Mouse (Mus musculus) bone marrow macrophage, adult 2 months (primary cell): ENCODE results near the gene Cd40. TPM values are rescaled to one million over a fixed set of nuclear protein-coding genes. Genes with fewer than 3 reads are reported as not detected.

ENCODE experiments used
- H3K27ac ChIP-seq: 2 replicates; pipeline ENCODE4 v1.5.1; 2012; ENCODE audit warnings: low read depth, low read length; ENCODE audit not compliant: insufficient read depth
- H3K4me1 ChIP-seq: 2 replicates; pipeline ENCODE4 v1.6.1; 2012; ENCODE audit warnings: low read length; ENCODE audit not compliant: control insufficient read depth, insufficient read depth
- H3K4me3 ChIP-seq: 2 replicates; pipeline ENCODE4 v1.5.1; 2012; ENCODE audit warnings: mild to moderate bottlenecking, low read length, moderate library complexity; ENCODE audit not compliant: insufficient read depth
- CTCF ChIP-seq: IDR thresholded peaks from 2 replicates; pipeline ENCODE4 v1.5.1; 2012; ENCODE audit warnings: low read depth, mild to moderate bottlenecking, low read length, moderate library complexity
- POLR2A ChIP-seq: IDR thresholded peaks from 2 replicates; pipeline ENCODE4 v1.6.1; 2012; ENCODE audit warnings: mild to moderate bottlenecking, low read depth, low read length, borderline replicate concordance
- polyA plus RNA-seq: library from polyadenylated mRNA; stranded (reverse); fragments of >200 nt; gene quantifications from 2 replicates; pipeline ENCODE4 v1.2.4, GENCODE M21; 2012; ENCODE audit not compliant: missing spikeins, insufficient read depth, insufficient read length

Cd40 gene
- polyA plus RNA-seq, 1 experiment: 20.4 TPM

DNA sequence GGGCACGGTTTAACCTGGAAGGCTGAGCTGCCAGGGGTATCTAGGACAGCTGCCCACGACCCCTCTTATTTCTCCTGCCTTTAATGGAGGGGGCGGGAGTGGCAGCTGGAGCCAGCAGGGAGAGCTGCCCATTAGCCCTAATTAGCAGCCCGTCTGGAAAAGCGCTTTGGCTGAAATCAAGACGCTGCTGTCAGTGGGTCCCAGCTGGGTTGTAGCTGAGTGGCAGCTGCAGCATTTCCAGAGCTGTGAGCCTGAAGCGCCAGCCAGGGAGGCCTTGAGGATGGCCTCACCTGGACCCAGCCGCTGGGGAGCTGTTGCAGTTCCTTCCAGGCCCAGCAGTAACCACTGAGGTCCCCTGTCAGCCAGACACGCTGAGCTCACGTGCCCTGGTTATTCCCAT lies 40.9 kb downstream of the Cd40 start:
- TF ChIP-seq CTCF (no peak), POLR2A (no peak)
- Histone ChIP-seq H3K4me1 (no peaks in the 10 kb centered on the region), H3K27ac (no peak overlapping the region), H3K4me3 (no peak overlapping the region)

DNA sequence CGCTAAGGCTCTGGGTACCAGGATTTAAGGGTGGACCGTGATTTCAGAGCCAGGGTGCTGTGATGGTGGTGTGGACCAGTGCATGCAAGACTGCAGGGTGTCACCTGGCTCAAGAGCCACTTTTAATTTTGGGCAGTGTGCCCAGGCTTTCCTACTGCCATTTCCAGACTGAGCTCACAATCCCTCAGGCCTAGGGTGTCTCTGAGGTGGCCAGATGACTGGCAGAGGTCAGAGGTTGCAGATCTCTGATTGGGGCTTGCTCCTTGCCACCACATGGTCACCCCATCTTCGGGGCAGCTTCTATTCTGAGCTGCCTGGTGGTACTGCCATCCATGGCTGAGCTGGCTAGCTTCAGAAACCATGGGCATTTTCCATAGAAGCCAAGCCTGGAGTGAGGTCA lies 43.4 kb downstream of the Cd40 start:
- no peak for TF ChIP-seq CTCF
- no peak for TF ChIP-seq POLR2A
- H3K4me1 ChIP-seq: no peaks in the 10 kb centered on the region
- no peak overlapping the region for H3K4me3 ChIP-seq
- no peak overlapping the region for H3K27ac ChIP-seq

DNA sequence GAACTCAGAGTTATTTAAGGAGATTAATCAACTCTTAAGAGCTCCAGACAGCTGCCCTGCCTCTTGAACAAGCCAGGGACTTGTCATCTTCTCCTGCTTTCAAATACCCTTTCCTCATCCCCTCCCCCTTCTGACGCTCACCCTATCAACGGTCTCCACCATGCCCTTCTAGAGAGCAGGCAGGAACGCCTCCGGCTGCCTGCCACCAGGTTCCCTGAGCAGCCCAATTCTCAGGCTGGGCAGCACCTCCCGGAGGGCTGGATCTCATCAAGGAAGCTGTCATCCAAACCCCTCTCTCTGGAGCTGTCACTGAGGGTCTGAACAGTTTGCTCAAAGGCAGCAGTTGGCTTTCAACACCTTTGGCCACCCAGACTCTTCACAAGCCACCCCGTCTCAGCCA lies 45.3 kb downstream of the Cd40 start:
- H3K4me1 ChIP-seq: no peaks in the 10 kb centered on the region
- TF ChIP-seq POLR2A (no peak), CTCF (no peak)

DNA sequence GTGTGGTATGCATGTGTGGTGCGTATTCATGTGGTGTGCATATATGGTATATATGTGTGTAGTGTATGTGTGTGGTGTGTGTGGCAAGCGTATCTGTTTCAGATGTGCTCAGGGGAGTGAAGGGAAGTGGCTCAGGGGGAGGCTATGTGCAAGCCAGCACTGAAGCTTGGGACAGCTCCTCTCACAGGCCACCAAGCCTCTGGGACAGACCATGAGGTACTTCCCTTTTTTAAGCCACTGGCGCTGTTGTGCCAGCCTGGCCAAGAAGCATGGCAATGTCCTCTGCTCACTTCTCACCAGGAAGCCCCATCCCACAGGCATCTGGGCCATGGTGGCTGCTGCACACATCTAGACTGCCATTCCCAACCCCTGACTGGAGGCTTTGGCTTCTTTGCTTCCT lies 47.5 kb downstream of the Cd40 start:
- TF ChIP-seq POLR2A: no peak
- no peak for TF ChIP-seq CTCF
- Histone ChIP-seq H3K4me3 (no peak overlapping the region), H3K27ac (no peak overlapping the region), H3K4me1 (no peaks in the 10 kb centered on the region)

More for the DNA sequence above, 45.3 kb downstream of the Cd40 start:
- Histone ChIP-seq H3K4me3 (no peak overlapping the region), H3K27ac (no peak overlapping the region)

DNA sequence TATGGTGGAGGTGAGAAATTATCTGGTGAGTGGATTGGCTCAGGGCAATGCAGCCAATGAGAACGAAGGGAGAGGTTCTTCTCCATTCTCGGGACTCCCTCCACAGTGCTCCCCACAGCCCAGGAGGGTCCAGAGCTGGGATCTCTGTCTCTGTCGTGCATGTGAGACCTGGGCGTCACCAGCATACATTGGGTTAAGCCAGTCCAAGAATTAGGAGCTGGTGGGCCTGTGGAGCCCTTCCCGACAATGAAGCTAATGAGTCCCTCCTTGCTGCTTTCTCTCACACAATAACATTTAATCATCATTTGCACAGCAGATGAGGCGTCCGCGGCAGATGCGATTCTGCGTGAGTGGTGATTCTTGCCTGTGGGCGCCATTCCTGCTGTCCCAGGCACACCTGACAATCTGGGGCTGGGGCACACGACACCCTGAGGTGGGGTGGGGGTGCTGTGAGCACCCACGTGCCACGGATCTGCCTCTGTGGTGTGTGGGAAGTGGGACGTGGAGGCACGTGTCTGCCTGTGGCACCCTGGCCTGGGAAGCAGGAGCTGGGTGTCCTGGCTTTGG lies 50.2 kb downstream of the Cd40 start:
- H3K27ac ChIP-seq: no peak overlapping the region
- TF ChIP-seq CTCF: no peak
- no peak for TF ChIP-seq POLR2A
- H3K4me3 ChIP-seq: no peak overlapping the region
- H3K4me1 ChIP-seq: no peaks in the 10 kb centered on the region

DNA sequence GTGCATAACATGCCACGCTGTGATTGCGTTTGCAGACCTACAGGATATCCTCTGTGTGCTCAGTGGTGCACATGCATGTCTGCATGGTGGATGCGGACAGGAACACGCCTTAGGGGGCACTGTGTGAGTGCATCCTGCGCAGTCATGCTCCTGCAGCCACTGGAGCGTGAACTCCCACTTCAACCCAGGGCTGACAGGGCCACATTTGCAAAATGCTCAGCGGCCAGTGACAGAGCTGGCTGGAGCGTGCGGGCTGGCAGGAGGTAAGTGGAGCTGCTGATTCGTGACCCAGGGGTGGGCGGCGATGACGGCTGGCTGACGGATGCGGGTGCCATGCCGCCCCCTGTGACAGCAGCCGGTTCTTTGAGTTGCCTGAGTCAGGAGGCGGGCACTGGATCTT lies 51.2 kb downstream of the Cd40 start:
- Histone ChIP-seq H3K4me3 (no peak overlapping the region), H3K27ac (no peak overlapping the region), H3K4me1 (no peaks in the 10 kb centered on the region)
- no peak for TF ChIP-seq CTCF
- TF ChIP-seq POLR2A: no peak

DNA sequence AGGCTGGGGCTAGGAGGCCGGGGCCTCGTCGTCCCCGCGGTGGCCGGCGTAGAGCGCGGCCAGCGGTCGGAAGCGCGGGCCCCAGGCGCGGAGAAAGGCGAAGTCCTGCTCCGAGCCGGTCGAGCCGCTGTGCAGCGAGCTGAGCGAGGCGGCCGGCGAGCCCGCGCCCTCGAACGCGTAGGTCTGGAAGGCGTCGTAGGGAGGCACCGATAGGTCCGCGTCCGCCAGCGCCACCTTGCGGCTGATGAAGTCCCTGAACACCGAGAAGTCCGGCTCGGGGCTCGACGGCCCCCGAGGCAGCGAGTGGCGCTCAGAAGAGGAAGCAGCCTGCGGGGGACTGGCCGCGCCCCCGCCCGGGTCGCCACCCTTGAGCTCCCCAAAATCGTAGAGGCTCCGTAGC lies 56.7 kb downstream of the Cd40 start:
- peak; percentile 49; the same call in 1 of the 2 replicates for TF ChIP-seq CTCF
- TF ChIP-seq POLR2A: no peak
- H3K4me3 ChIP-seq: no peak overlapping the region
- no peak overlapping the region for H3K27ac ChIP-seq
- no peaks in the 10 kb centered on the region for H3K4me1 ChIP-seq

DNA sequence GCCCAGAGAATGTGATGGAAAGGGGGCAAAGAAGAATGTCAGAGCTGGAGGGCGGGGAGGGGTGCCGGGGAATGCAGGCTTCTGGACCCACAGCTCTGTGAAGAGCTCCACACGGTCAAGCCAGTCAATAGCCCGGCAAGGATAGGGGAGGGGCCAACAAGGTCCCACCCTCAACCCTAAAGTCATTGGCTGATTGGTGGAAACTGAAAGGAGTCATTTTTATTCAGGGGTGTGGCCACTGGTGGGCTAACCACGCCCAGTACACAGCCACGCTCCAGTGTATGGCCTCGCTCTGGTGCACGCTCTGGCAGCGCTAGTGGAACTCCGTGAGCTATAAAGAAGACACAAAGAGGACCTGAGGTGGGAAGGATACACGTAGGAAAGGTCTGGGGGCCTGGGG lies 58.3 kb downstream of the Cd40 start:
- TF ChIP-seq POLR2A: no peak
- TF ChIP-seq CTCF: no peak
- no peaks in the 10 kb centered on the region for H3K4me1 ChIP-seq
- H3K27ac ChIP-seq: no peak overlapping the region
- H3K4me3 ChIP-seq: no peak overlapping the region

DNA sequence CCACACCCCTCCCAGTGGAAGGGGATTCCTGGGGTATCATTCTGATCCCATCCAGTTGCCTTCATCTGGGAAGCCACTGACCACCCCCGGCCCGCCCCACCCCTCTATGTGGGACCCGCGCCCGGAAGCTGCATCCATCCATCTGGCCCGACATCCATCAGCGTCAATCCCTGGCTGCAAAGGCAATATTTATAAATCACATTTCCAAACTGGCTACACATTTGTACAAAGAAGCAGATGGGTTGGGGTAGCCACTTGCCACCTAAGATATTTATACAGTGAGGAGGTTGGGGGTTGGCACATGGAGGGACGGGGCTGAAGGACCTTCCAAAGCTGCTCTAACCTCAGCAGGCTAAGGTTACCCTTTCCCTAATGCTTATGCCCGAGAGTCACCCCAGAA lies 65.3 kb downstream of the Cd40 start:
- Histone ChIP-seq H3K27ac (no peak overlapping the region), H3K4me1 (no peaks in the 10 kb centered on the region), H3K4me3 (no peak overlapping the region)
- TF ChIP-seq CTCF: no peak
- TF ChIP-seq POLR2A: no peak

DNA sequence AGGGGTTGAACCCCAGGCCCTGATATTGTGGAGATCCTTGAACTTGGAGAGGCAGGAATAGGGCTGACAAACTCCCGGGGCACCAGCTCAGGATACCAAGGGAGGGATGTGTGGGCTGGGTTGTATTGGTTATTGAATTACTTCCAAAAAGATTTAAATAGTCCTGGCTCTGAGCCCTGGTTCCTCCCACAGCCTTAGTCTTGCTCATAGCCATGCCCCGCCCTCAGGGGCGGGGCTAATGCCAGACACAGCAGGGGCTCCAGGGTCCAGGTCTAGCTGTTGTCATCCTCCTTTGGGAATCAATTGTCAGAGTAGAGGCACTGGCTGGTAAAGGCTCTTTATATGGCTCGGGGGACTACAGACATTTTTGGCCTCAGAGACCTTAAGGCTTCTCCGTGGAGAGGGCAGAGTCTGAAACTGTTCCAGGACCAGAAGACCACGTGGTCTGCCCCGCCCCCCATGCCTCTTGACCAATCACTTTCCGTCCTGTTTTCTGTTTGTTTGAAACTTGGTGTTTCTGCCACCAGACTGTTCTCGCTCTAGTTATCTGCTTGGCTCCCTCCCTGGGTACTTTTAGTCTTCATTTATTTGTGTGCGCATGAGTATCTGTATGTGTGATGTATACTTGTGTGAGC lies 65.9 kb downstream of the Cd40 start:
- Histone ChIP-seq H3K4me3 (no peak overlapping the region), H3K27ac (no peak overlapping the region), H3K4me1 (no peaks in the 10 kb centered on the region)
- TF ChIP-seq CTCF (no peak), POLR2A (no peak)

Other genes starting within 250 kb of the Cd40 start
- 5.7 and 5.8 TPM in 2 replicates for gene Zswim1, start 232.9 kb upstream of the Cd40 start, polyA plus RNA-seq
- gene Spata25, start 227.1 kb upstream of the Cd40 start, polyA plus RNA-seq: 1.4 TPM in 1 of 2 replicates, not detected in the other
- gene Ctsa, start 222.8 kb upstream of the Cd40 start, polyA plus RNA-seq: 632 and 760 TPM in 2 replicates
- gene Neurl2, start 222.2 kb upstream of the Cd40 start, polyA plus RNA-seq: 21.0 and 25.4 TPM in 2 replicates
- 1,260 and 1,371 TPM in 2 replicates for gene Pltp, start 197.9 kb upstream of the Cd40 start, polyA plus RNA-seq
- gene Pcif1, start 176.3 kb upstream of the Cd40 start, polyA plus RNA-seq: 27.1 and 27.6 TPM in 2 replicates
- 14.0 and 14.5 TPM in 2 replicates for gene Zfp335, start 143.9 kb upstream of the Cd40 start, polyA plus RNA-seq
- 0.70 and 1.4 TPM in 2 replicates for gene Mmp9, start 114.8 kb upstream of the Cd40 start, polyA plus RNA-seq
- gene Slc12a5, start 94.8 kb upstream of the Cd40 start, polyA plus RNA-seq: not detected in 2 replicates
- 29.5 and 33.0 TPM in 2 replicates for gene Ncoa5, start 20.8 kb upstream of the Cd40 start, polyA plus RNA-seq
- gene 1700025C18Rik, start 35.1 kb downstream of the Cd40 start, polyA plus RNA-seq: not detected in 2 replicates
- not detected in 2 replicates for gene Cdh22, start 179.2 kb downstream of the Cd40 start, polyA plus RNA-seq
- 44.6 and 49.8 TPM in 2 replicates for gene Slc35c2, start 232.2 kb downstream of the Cd40 start, polyA plus RNA-seq